Mouse (Mus musculus): ENCODE measurements around the gene Itgb1bp2.
A peak's percentile ranks its signal among the peaks of the same experiment; 100 is the strongest.

Itgb1bp2 gene

GRCm38 (mm10) chrX:101448886-101449475 is at the start of gene Itgb1bp2:
Gene Itgb1bp2, plus strand, starts transcription at chrX:101449088.
- no peak for DNase-seq (ENCODE audit: low read depth)

GRCm38 (mm10) chrX:101418946-101419724 is 29.8 kb upstream of the Itgb1bp2 start:
- DNase-seq (ENCODE audit: low read depth): peak; percentile 58

- DNase-seq (ENCODE audit: low read depth): peak; percentile 84
Observed at GRCm38 (mm10) chrX:101419725-101420699, 28.9 kb upstream of the Itgb1bp2 start.

- DNase-seq (ENCODE audit: low read depth): no peak
Observed at GRCm38 (mm10) chrX:101420700-101421095, 28.2 kb upstream of the Itgb1bp2 start, which contains the start of gene Zmym3. Gene Zmym3, minus strand, starts transcription at chrX:101420849.

- DNase-seq (ENCODE audit: low read depth): no peak
Observed at GRCm38 (mm10) chrX:101423462-101423861, 25.4 kb upstream of the Itgb1bp2 start.

GRCm38 (mm10) chrX:101427774-101428173 is 21.1 kb upstream of the Itgb1bp2 start:
- peak; percentile 80 for DNase-seq (ENCODE audit: low read depth)

GRCm38 (mm10) chrX:101428785-101429141 is 20.1 kb upstream of the Itgb1bp2 start:
- no peak for DNase-seq (ENCODE audit: low read depth)

GRCm38 (mm10) chrX:101429142-101429949 is 19.5 kb upstream of the Itgb1bp2 start, which contains the start of gene Nono:
Gene Nono, plus strand, starts transcription at chrX:101429318.
- peak; percentile 99 for DNase-seq (ENCODE audit: low read depth)

- peak; percentile 72 for DNase-seq (ENCODE audit: low read depth)
Observed at GRCm38 (mm10) chrX:101429976-101430375, 18.9 kb upstream of the Itgb1bp2 start.

GRCm38 (mm10) chrX:101451147-101451546 is 2.3 kb downstream of the Itgb1bp2 start:
- DNase-seq (ENCODE audit: low read depth): no peak

- peak; percentile 14 for DNase-seq (ENCODE audit: low read depth)
Observed at GRCm38 (mm10) chrX:101451591-101451990, 2.7 kb downstream of the Itgb1bp2 start.

- DNase-seq (ENCODE audit: low read depth): peak; percentile 82
Observed at GRCm38 (mm10) chrX:101472202-101472601, 23.3 kb downstream of the Itgb1bp2 start.

- DNase-seq (ENCODE audit: low read depth): no peak
Observed at GRCm38 (mm10) chrX:101481604-101482350, 32.9 kb downstream of the Itgb1bp2 start.

GRCm38 (mm10) chrX:101486487-101487152 is 37.7 kb downstream of the Itgb1bp2 start:
- DNase-seq (ENCODE audit: low read depth): peak; percentile 68
